Mouse (Mus musculus) ES-Bruce4 (cell line): ENCODE measurements around the gene Tmem177. TPM values are rescaled to one million over a fixed set of nuclear protein-coding genes. Genes with fewer than 3 reads are reported as not detected.
A peak's percentile ranks its signal among the peaks of the same experiment; 100 is the strongest.

Experiments
- H3K27ac ChIP-seq: 2 replicates; pipeline ENCODE4 v1.5.1; 2012; ENCODE audit warnings: low read length, inconsistent platforms; ENCODE audit not compliant: insufficient read depth
- H3K27me3 ChIP-seq: 2 replicates; pipeline ENCODE4 v1.6.1; 2012; ENCODE audit warnings: mild to moderate bottlenecking, low read length, inconsistent platforms; ENCODE audit not compliant: control insufficient read depth, poor library complexity, insufficient read depth, severe bottlenecking
- H3K36me3 ChIP-seq: 2 replicates; pipeline ENCODE4 v1.6.1; 2012; ENCODE audit warnings: inconsistent platforms, mild to moderate bottlenecking, low read length, moderate library complexity; ENCODE audit not compliant: control insufficient read depth, poor library complexity, insufficient read depth, severe bottlenecking
- H3K4me1 ChIP-seq: one replicate; pipeline ENCODE4 v1.8.1; 2011; ENCODE audit warnings: low read length; ENCODE audit not compliant: control insufficient read depth, insufficient read depth
- H3K4me3 ChIP-seq: 2 replicates; pipeline ENCODE4 v1.5.1; 2011; ENCODE audit warnings: low read depth, mild to moderate bottlenecking, low read length
- H3K9ac ChIP-seq: 2 replicates; pipeline ENCODE4 v1.6.1; 2012; ENCODE audit warnings: low read depth, mild to moderate bottlenecking, inconsistent platforms; ENCODE audit not compliant: poor library complexity, severe bottlenecking
- H3K9me3 ChIP-seq: replicated peaks from 2 replicates; pipeline ENCODE4 v1.6.1; 2012; ENCODE audit warnings: mild to moderate bottlenecking, low read length, inconsistent platforms; ENCODE audit not compliant: control insufficient read depth, poor library complexity, insufficient read depth, severe bottlenecking
- CTCF ChIP-seq: IDR thresholded peaks from one replicate; pipeline ENCODE4 v1.8.1; 2011; ENCODE audit warnings: low read depth, low read length
- EP300 ChIP-seq: IDR thresholded peaks from 2 replicates; pipeline ENCODE4 v1.6.1; 2011; ENCODE audit warnings: low read depth, low read length; ENCODE audit not compliant: insufficient read depth
- POLR2A ChIP-seq: IDR thresholded peaks from one replicate; pipeline ENCODE4 v1.8.1; 2011; ENCODE audit warnings: low read length; ENCODE audit not compliant: insufficient read depth
- polyA plus RNA-seq: library from polyadenylated mRNA; stranded (reverse); fragments of >200 nt; gene quantifications from 2 replicates; pipeline ENCODE4 v1.2.4, GENCODE M21; 2011; ENCODE audit warnings: low read depth; ENCODE audit not compliant: missing spikeins, insufficient read depth, insufficient read length

Gene Tmem177
- polyA plus RNA-seq, 1 experiment: 6.8 TPM

- Histone ChIP-seq H3K36me3 (no peaks in the 10 kb centered on the region), H3K27me3 (no peaks in the 10 kb centered on the region), H3K9me3 (no peaks in the 10 kb centered on the region), H3K4me3 (no peak overlapping the region), H3K27ac (no peak overlapping the region), H3K4me1 (no peaks in the 10 kb centered on the region), H3K9ac (no peak overlapping the region)
- no peak for TF ChIP-seq CTCF
- TF ChIP-seq EP300: no peak
- TF ChIP-seq POLR2A: no peak
Measured at GRCm38 (mm10) chr1:119907206-119907748, 5.7 kb downstream of the Tmem177 start.

DNA sequence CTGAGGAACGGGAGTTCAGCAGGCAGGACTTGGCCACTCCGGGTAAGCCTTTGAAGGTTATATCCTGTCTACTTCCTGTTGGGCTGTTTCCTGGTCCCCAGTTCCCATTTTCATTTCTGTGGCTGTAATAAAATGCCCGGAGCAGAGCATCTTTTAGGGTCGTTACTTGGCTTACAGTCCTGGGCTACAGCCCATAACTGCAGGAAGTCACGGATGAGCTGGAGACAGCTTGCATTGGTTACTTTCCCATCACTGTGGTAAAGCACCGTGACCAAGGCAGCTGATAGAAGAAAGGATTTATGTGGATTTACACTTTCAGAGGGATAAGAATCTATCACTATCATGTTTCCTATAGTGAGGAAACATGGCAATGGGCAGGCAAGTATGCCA lies 9.8 kb downstream of the Tmem177 start:
- no peaks in the 10 kb centered on the region for H3K9me3 ChIP-seq
- no peaks in the 10 kb centered on the region for H3K27me3 ChIP-seq
- H3K4me3 ChIP-seq: no peak overlapping the region
- no peaks in the 10 kb centered on the region for H3K36me3 ChIP-seq
- no peak overlapping the region for H3K9ac ChIP-seq
- H3K4me1 ChIP-seq: no peaks in the 10 kb centered on the region
- TF ChIP-seq POLR2A (no peak), EP300 (no peak), CTCF (no peak)
- H3K27ac ChIP-seq: no peak overlapping the region

GRCm38 (mm10) chr1:119902551-119903230 lies 10.3 kb downstream of the Tmem177 start:
- Histone ChIP-seq H3K4me1 (no peaks in the 10 kb centered on the region), H3K9me3 (no peaks in the 10 kb centered on the region), H3K27me3 (no peaks in the 10 kb centered on the region), H3K9ac (no peak overlapping the region), H3K27ac (no peak overlapping the region), H3K4me3 (no peak overlapping the region), H3K36me3 (no peaks in the 10 kb centered on the region)
- TF ChIP-seq EP300: peak; percentile 47; the same call in 1 of the 2 replicates
- no peak for TF ChIP-seq CTCF

- no peak overlapping the region for H3K9ac ChIP-seq
- H3K4me3 ChIP-seq: no peak overlapping the region
- TF ChIP-seq EP300: no peak
- no peak for TF ChIP-seq CTCF
- TF ChIP-seq POLR2A: no peak
- no peaks in the 10 kb centered on the region for H3K36me3 ChIP-seq
- H3K9me3 ChIP-seq: no peaks in the 10 kb centered on the region
- H3K4me1 ChIP-seq: no peaks in the 10 kb centered on the region
- no peak overlapping the region for H3K27ac ChIP-seq
- H3K27me3 ChIP-seq: no peaks in the 10 kb centered on the region
Measured at GRCm38 (mm10) chr1:119899195-119900123, 13.5 kb downstream of the Tmem177 start.

GRCm38 (mm10) chr1:119894936-119895335 lies 18.1 kb downstream of the Tmem177 start:
- no peak for TF ChIP-seq EP300
- TF ChIP-seq CTCF: peak; percentile 88
- Histone ChIP-seq H3K27ac (no peak overlapping the region), H3K4me3 (no peak overlapping the region), H3K9ac (no peak overlapping the region), H3K4me1 (no peaks in the 10 kb centered on the region), H3K36me3 (no peaks in the 10 kb centered on the region), H3K27me3 (no peaks in the 10 kb centered on the region), H3K9me3 (no peaks in the 10 kb centered on the region)
